In the genomic region with DNA sequence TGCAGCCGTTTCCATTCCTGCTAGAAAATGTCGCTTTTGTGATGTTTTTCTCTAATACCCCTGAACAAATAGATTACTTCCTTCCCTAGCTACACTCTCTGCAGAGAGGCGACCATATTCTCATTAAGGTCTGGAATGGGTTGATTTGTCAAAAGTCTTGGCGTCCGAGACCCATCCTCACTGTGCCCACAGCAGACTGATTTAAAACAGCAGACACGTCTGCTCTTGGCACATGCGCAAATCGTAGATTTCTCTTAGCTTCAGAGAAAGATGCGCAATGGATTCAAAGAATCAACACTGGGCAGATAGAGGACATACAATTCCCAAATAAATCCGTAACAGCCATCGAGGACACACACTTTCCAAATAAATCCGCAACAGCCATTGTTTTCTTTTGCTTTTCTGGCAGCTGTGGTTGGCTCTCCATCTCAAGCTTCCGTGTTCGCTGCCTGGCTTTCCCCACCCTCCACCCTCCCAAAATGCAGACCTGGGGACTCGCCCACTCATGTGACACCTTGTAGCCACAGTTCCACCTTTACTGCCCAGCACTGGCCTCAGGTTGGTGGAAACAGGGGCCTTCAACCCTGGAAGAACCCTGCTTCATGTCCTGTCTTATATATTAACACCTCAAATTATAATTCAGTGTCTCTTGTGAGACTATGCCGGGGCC, we compare ENCODE assay signal across 9 mouse cellular contexts. TPM values are rescaled to one million over a fixed set of nuclear protein-coding genes. Genes with fewer than 3 reads are reported as not detected.
DNase-seq lines count a peak whose midpoint lies in the region; ATAC-seq lines count a peak whose summit lies in the region.
"Had no signal": no experiment of that assay in that cellular context is flagged by ENCODE, and none has a peak within 500 bp of the region (broad histone marks: within the 10 kb centered on the region; RNA-seq: fewer than 3 reads in every experiment).

No protein-coding gene starts in this region.

- 76% methylated on average over 16 of the region's 16 CpGs for WGBS in forebrain, embryonic 14.5 days
- 76% methylated on average over 16 of the region's 16 CpGs for WGBS in forebrain, embryonic 11.5 days
- 59% methylated on average over 16 of the region's 16 CpGs for WGBS in hindbrain, embryonic 16.5 days
- WGBS in neural tube, embryonic 15.5 days: 50% methylated on average over 16 of the region's 16 CpGs

- ATAC-seq in forebrain, embryonic 14.5 days: 0 out of 2 replicates have a peak, but pooled peaks have one; percentile 47
- ATAC-seq in forebrain, embryonic 11.5 days (replicated peaks; ENCODE audit: low FRiP score): no peak
- peak; percentile 50 for ATAC-seq in hindbrain, embryonic 16.5 days
- ATAC-seq in neural tube, embryonic 15.5 days (ENCODE audit: low FRiP score): peak; percentile 74
- ATAC-seq in cerebellum, adult (ENCODE audit: insufficient number of reproducible peaks, low FRiP score, low TSS enrichment): no peak

- no peak overlapping the region for H3K9ac ChIP-seq in forebrain, embryonic 14.5 days (ENCODE audit: low read length)
- no peak overlapping the region for H3K9ac ChIP-seq in forebrain, embryonic 11.5 days (ENCODE audit: low read length)
- H3K9ac ChIP-seq in hindbrain, embryonic 16.5 days (ENCODE audit: low read depth, low read length): no peak overlapping the region; the same call in 1 of the 2 replicates
- no peak overlapping the region for H3K9ac ChIP-seq in neural tube, embryonic 15.5 days (replicated peaks)

- no peaks in the 10 kb centered on the region for H3K36me3 ChIP-seq in forebrain, embryonic 14.5 days (ENCODE audit: control insufficient read depth, insufficient read depth, low read length)
- no peaks in the 10 kb centered on the region for H3K36me3 ChIP-seq in forebrain, embryonic 11.5 days (ENCODE audit: control insufficient read depth, insufficient read depth, low read length)
- H3K36me3 ChIP-seq in hindbrain, embryonic 16.5 days (ENCODE audit: control insufficient read depth, insufficient read depth, low read length): no peaks in the 10 kb centered on the region
- no peaks in the 10 kb centered on the region for H3K36me3 ChIP-seq in neural tube, embryonic 15.5 days

- peak; percentile 24 for DNase-seq in forebrain, embryonic 14.5 days (ENCODE audit: low spot score)
- DNase-seq in forebrain, embryonic 11.5 days (ENCODE audit: low spot score): no peak
- peak; percentile 31 to 46 for DNase-seq in left cerebral cortex, postnatal 10 days (ENCODE audit: extremely low spot score in 1 of 2, low spot score in 2 of 2)
- DNase-seq in left cerebral cortex, adult 8-10 months (ENCODE audit: low spot score in 2 of 2): no peak
- no peak for DNase-seq in adrenal gland, postnatal 10 days
- DNase-seq: cerebellum, postnatal 36 days had no signal

- no peak overlapping the region for H3K27ac ChIP-seq in forebrain, embryonic 14.5 days (ENCODE audit: low read depth, low read length)
- H3K27ac ChIP-seq in forebrain, embryonic 11.5 days (ENCODE audit: low read depth, low read length): no peak overlapping the region
- H3K27ac ChIP-seq in hindbrain, embryonic 16.5 days (ENCODE audit: low read depth, low read length): peak overlapping the region; percentile 75
- H3K27ac ChIP-seq in neural tube, embryonic 15.5 days (replicated peaks): peak overlapping the region; percentile 83

- H3K4me2 ChIP-seq in forebrain, embryonic 14.5 days (ENCODE audit: low read length): peak overlapping the region; percentile 13; the same call in 1 of the 2 replicates
- H3K4me2 ChIP-seq in forebrain, embryonic 11.5 days (ENCODE audit: low read depth, low read length, severe bottlenecking): no peak overlapping the region
- H3K4me2 ChIP-seq in hindbrain, embryonic 16.5 days (ENCODE audit: low read length): peak overlapping the region; percentile 47
- peak overlapping the region; percentile 53 for H3K4me2 ChIP-seq in neural tube, embryonic 15.5 days

- no peak overlapping the region for H3K4me3 ChIP-seq in forebrain, embryonic 14.5 days (ENCODE audit: low read depth, low read length)
- no peak overlapping the region for H3K4me3 ChIP-seq in forebrain, embryonic 11.5 days (ENCODE audit: low read depth, low read length)
- no peak overlapping the region for H3K4me3 ChIP-seq in hindbrain, embryonic 16.5 days (ENCODE audit: low read length)
- H3K4me3 ChIP-seq in neural tube, embryonic 15.5 days (replicated peaks): 0 out of 2 replicates have a peak overlapping the region, but pooled peaks have one; percentile 22

- H3K9me3 ChIP-seq in forebrain, embryonic 14.5 days (replicated peaks; ENCODE audit: control insufficient read depth, low read length): no peaks in the 10 kb centered on the region
- no peaks in the 10 kb centered on the region for H3K9me3 ChIP-seq in forebrain, embryonic 11.5 days (ENCODE audit: control insufficient read depth, low read length)
- no peaks in the 10 kb centered on the region for H3K9me3 ChIP-seq in hindbrain, embryonic 16.5 days (ENCODE audit: control insufficient read depth, low read length)
- no peaks in the 10 kb centered on the region for H3K9me3 ChIP-seq in neural tube, embryonic 15.5 days (replicated peaks)

- no peaks in the 10 kb centered on the region for H3K27me3 ChIP-seq in forebrain, embryonic 14.5 days (replicated peaks; ENCODE audit: control insufficient read depth, insufficient read depth, low read length)
- H3K27me3 ChIP-seq in forebrain, embryonic 11.5 days (ENCODE audit: control insufficient read depth, insufficient read depth, low read length): no peaks in the 10 kb centered on the region
- no peaks in the 10 kb centered on the region for H3K27me3 ChIP-seq in hindbrain, embryonic 16.5 days (replicated peaks; ENCODE audit: control insufficient read depth, insufficient read depth, low read length)
- H3K27me3 ChIP-seq in neural tube, embryonic 15.5 days (replicated peaks): no peaks in the 10 kb centered on the region

- H3K4me1 ChIP-seq in forebrain, embryonic 14.5 days (ENCODE audit: control insufficient read depth, insufficient read depth, low read length): peaks cover 18% of the 10 kb centered on the region
- peaks cover 10% of the 10 kb centered on the region; the same call in 1 of the 2 replicates for H3K4me1 ChIP-seq in forebrain, embryonic 11.5 days (replicated peaks; ENCODE audit: control insufficient read depth, insufficient read depth, low read length)
- H3K4me1 ChIP-seq in hindbrain, embryonic 16.5 days (ENCODE audit: control insufficient read depth, insufficient read depth, low read depth, low read length): peaks cover 18% of the 10 kb centered on the region
- peaks cover 28% of the 10 kb centered on the region for H3K4me1 ChIP-seq in neural tube, embryonic 15.5 days

- intact Hi-C loops in left cerebral cortex, postnatal 10 days (cut with DNase I): no loop called here

RNA-seq across cellular contexts. Expression of gene Sgk1, which starts 42.2 kb away (rescaled TPM):
- polyA plus RNA-seq in forebrain, embryonic 14.5 days (2014; fragmentation: Nextera tagmentation; extraction: Ambion mirVana): 26.1 and 33.8 TPM in 2 replicates
- polyA plus RNA-seq in forebrain, embryonic 11.5 days (2014; fragmentation: Nextera tagmentation; extraction: Ambion mirVana): 20.7 and 24.5 TPM in 2 replicates
- total RNA-seq in left cerebral cortex, postnatal 10 days (2021): 10 to 100 TPM; 70.4 to 86.9 TPM
- total RNA-seq in left cerebral cortex, adult 8-10 months (2022): 100 to 1,000 TPM; 107 to 165 (median 138) TPM
- 43.5 and 44.4 TPM in 2 replicates for polyA plus RNA-seq in hindbrain, embryonic 16.5 days (2015; fragmentation: Nextera tagmentation; extraction: Ambion mirVana)
- 34.0 and 34.9 TPM in 2 replicates for polyA plus RNA-seq in neural tube, embryonic 15.5 days (2015; fragmentation: Nextera tagmentation; extraction: Ambion mirVana)
- 100 to 1,000 TPM in 1 of 2 experiments, 10 to 100 TPM in 1; 95.0 to 204 TPM for total RNA-seq in adrenal gland, postnatal 10 days (2021)

Comparison
In these comparisons a context has a peak if more than half of its experiments do, and no peak if none do; other contexts are left out.
1. ATAC-seq: peak in forebrain, embryonic 14.5 days (single experiment), hindbrain, embryonic 16.5 days (single experiment) and neural tube, embryonic 15.5 days (single experiment); none in forebrain, embryonic 11.5 days (single experiment) and cerebellum, adult (single experiment).
2. DNase-seq: peak in forebrain, embryonic 14.5 days (single experiment) and left cerebral cortex, postnatal 10 days (2 of 2); none in forebrain, embryonic 11.5 days (single experiment), left cerebral cortex, adult 8-10 months (0 of 2) and adrenal gland, postnatal 10 days (single experiment).
3. H3K27ac ChIP-seq: peak in hindbrain, embryonic 16.5 days (single experiment) and neural tube, embryonic 15.5 days (single experiment); none in forebrain, embryonic 14.5 days (single experiment) and forebrain, embryonic 11.5 days (single experiment).